Mouse (Mus musculus) MEL (cell line): ENCODE measurements around the gene Zpr1.

ENCODE experiments used
- CTCF ChIP-seq, 3 experiments: IDR thresholded peaks in 2 of 3; conservative IDR thresholded peaks in 1 of 3; 2 replicates each; pipeline ENCODE4 v1.5.1; 2011 to 2012; ENCODE audit warnings: low read length in 3 of 3, low read depth in 2 of 3, mild to moderate bottlenecking in 2 of 3, improper control_type of control experiment in 1 of 3, inconsistent platforms in 1 of 3, mixed read lengths in 1 of 3, moderate library complexity in 1 of 3; ENCODE audit not compliant: control insufficient read depth in 1 of 3, insufficient read depth in 1 of 3, poor library complexity in 1 of 3, severe bottlenecking in 1 of 3
- EP300 ChIP-seq, 2 experiments: IDR thresholded peaks; 2 replicates each; pipeline ENCODE4 v1.6.1; 2011; ENCODE audit warnings: improper control_type of control experiment in 2 of 2, low read length in 2 of 2, low read depth in 1 of 2, mild to moderate bottlenecking in 1 of 2
- GATA1 ChIP-seq: IDR thresholded peaks from 2 replicates; pipeline ENCODE4 v1.6.1; 2011; ENCODE audit warnings: low read depth, low read length, improper control_type of control experiment
- JUND ChIP-seq: IDR thresholded peaks from 2 replicates; pipeline ENCODE4 v1.6.1; 2011; ENCODE audit warnings: low read depth, mild to moderate bottlenecking, improper control_type of control experiment, low read length
- MEF2A ChIP-seq: IDR thresholded peaks from 2 replicates; pipeline ENCODE4 v1.6.1; 2014; ENCODE audit warnings: low read depth, mild to moderate bottlenecking, inconsistent platforms, low read length, improper control_type of control experiment; ENCODE audit not compliant: poor library complexity, insufficient replicate concordance, severe bottlenecking; ENCODE audit errors: extremely low read depth
- POLR2AphosphoS2 ChIP-seq: IDR thresholded peaks from 2 replicates; pipeline ENCODE4 v1.6.1; 2011; ENCODE audit warnings: low read length, improper control_type of control experiment
- USF1 ChIP-seq: IDR thresholded peaks from 2 replicates; pipeline ENCODE4 v1.6.1; 2014; ENCODE audit warnings: low read depth, mild to moderate bottlenecking, inconsistent platforms, low read length, improper control_type of control experiment, moderate library complexity
- USF2 ChIP-seq, 2 experiments: IDR thresholded peaks; 2 replicates each; pipeline ENCODE4 v1.6.1; 2011 to 2012; ENCODE audit warnings: improper control_type of control experiment in 2 of 2, low read length in 2 of 2, borderline replicate concordance in 1 of 2, inconsistent platforms in 1 of 2, low read depth in 1 of 2, mild to moderate bottlenecking in 1 of 2; ENCODE audit not compliant: insufficient read depth in 1 of 2
- ZNF384 ChIP-seq: IDR thresholded peaks from 2 replicates; pipeline ENCODE4 v1.6.1; 2012; ENCODE audit warnings: low read depth, mild to moderate bottlenecking, inconsistent platforms, low read length, improper control_type of control experiment

GRCm38 (mm10) chr9:46274494-46274893 lies 1.6 kb downstream of the Zpr1 start:
- no peak for TF ChIP-seq POLR2AphosphoS2
- no peak for TF ChIP-seq CTCF (IDR thresholded peaks at IDR 0.05 in 2 of 3, conservative IDR thresholded peaks at IDR 0.05 in 1 of 3; ENCODE audit: control insufficient read depth in 1 of 3, insufficient read depth in 1 of 3, low read depth in 2 of 3, low read length in 3 of 3, poor library complexity in 1 of 3, severe bottlenecking in 1 of 3)
- no peak for TF ChIP-seq USF1
- no peak for TF ChIP-seq JUND
- no peak for TF ChIP-seq ZNF384
- TF ChIP-seq USF2 (IDR thresholded peaks at IDR 0.05; ENCODE audit: borderline replicate concordance in 1 of 2, insufficient read depth in 1 of 2, low read depth in 1 of 2, low read length in 2 of 2), result no peak
- TF ChIP-seq EP300 (IDR thresholded peaks at IDR 0.05; ENCODE audit: low read depth in 1 of 2, low read length in 2 of 2), result no peak
- TF ChIP-seq GATA1, result 0 out of 2 replicates have a peak, but pooled peaks have one; percentile 28
- no peak for TF ChIP-seq MEF2A
